Comparison of ENCODE assay signal across 12 mouse cellular contexts in genomic region chr2:128156067-128156462, GRCm38 (mm10). TPM values are rescaled to one million over a fixed set of nuclear protein-coding genes. Genes with fewer than 3 reads are reported as not detected.
DNase-seq lines count a peak whose midpoint lies in the region; ATAC-seq and TF ChIP-seq lines count a peak whose summit lies in the region.
"Had no signal": no experiment of that assay in that cellular context is flagged by ENCODE, and none has a peak within 500 bp of the region (broad histone marks: within the 10 kb centered on the region; RNA-seq: fewer than 3 reads in every experiment).

No protein-coding gene starts in this region.

- no peak for TF ChIP-seq POLR2A in thymus, adult 2 months (IDR thresholded peaks at IDR 0.05; ENCODE audit: control insufficient read depth, extremely low read depth, insufficient read depth, low read length, poor library complexity)

- H3K4me3 ChIP-seq in forebrain, embryonic 13.5 days, result no peak overlapping the region
- H3K4me3 ChIP-seq in forebrain, embryonic 10.5 days, result no peak overlapping the region
- H3K4me3 ChIP-seq in liver, embryonic 11.5 days (ENCODE audit: low read depth, low read length), result no peak overlapping the region
- no peak overlapping the region for H3K4me3 ChIP-seq in hindbrain, postnatal 0 days (ENCODE audit: low read length)
- H3K4me3 ChIP-seq in thymus, adult 2 months (ENCODE audit: control insufficient read depth, insufficient read depth, low read length), result no peak overlapping the region
- H3K4me3 ChIP-seq: kidney, embryonic 15.5 days had no signal

- H3K27ac ChIP-seq in forebrain, embryonic 13.5 days, result no peak overlapping the region
- H3K27ac ChIP-seq in forebrain, embryonic 10.5 days, result no peak overlapping the region
- H3K27ac ChIP-seq in liver, embryonic 11.5 days (ENCODE audit: low read depth, low read length), result peak overlapping the region; percentile 57; the same call in 1 of the 2 replicates
- H3K27ac ChIP-seq in hindbrain, postnatal 0 days, result no peak overlapping the region
- peak overlapping the region; percentile 6; the same call in 1 of the 2 replicates for H3K27ac ChIP-seq in thymus, adult 2 months (ENCODE audit: control insufficient read depth, insufficient read depth, low read length)
- H3K27ac ChIP-seq: kidney, embryonic 15.5 days had no signal

- 64% methylated on average over 5 of the region's 5 CpGs for WGBS in forebrain, embryonic 13.5 days
- WGBS in forebrain, embryonic 10.5 days, result 78% methylated on average over 5 of the region's 5 CpGs
- WGBS in liver, embryonic 11.5 days, result 85% methylated on average over 5 of the region's 5 CpGs
- 45% methylated on average over 5 of the region's 5 CpGs for WGBS in hindbrain, postnatal 0 days
- 18% methylated on average over 5 of the region's 5 CpGs for WGBS in thymus, adult 2 months

- no peak for TF ChIP-seq CTCF in hindbrain, postnatal 0 days (IDR thresholded peaks at IDR 0.05; ENCODE audit: low read depth)
- no peak for TF ChIP-seq CTCF in thymus, adult 2 months (IDR thresholded peaks at IDR 0.05; ENCODE audit: borderline replicate concordance, control insufficient read depth, extremely low read depth, insufficient read depth, low read length, poor library complexity)

- H3K9ac ChIP-seq in forebrain, embryonic 13.5 days, result no peak overlapping the region
- H3K9ac ChIP-seq in liver, embryonic 11.5 days (ENCODE audit: low read depth, low read length), result peak overlapping the region; percentile 3; the same call in 1 of the 2 replicates
- no peak overlapping the region for H3K9ac ChIP-seq in hindbrain, postnatal 0 days (replicated peaks; ENCODE audit: low read length)
- H3K9ac ChIP-seq: kidney, embryonic 15.5 days had no signal

- no peaks in the 10 kb centered on the region for H3K9me3 ChIP-seq in forebrain, embryonic 13.5 days (replicated peaks)
- no peaks in the 10 kb centered on the region for H3K9me3 ChIP-seq in forebrain, embryonic 10.5 days
- no peaks in the 10 kb centered on the region for H3K9me3 ChIP-seq in liver, embryonic 11.5 days (ENCODE audit: control insufficient read depth, low read length)
- H3K9me3 ChIP-seq in hindbrain, postnatal 0 days (ENCODE audit: low read length), result no peaks in the 10 kb centered on the region
- H3K9me3 ChIP-seq: kidney, embryonic 15.5 days had no signal

- peaks cover 19% of the 10 kb centered on the region; the same call in 1 of the 2 replicates for H3K36me3 ChIP-seq in forebrain, embryonic 13.5 days (ENCODE audit: poor library complexity, severe bottlenecking)
- H3K36me3 ChIP-seq in forebrain, embryonic 10.5 days (replicated peaks), result peaks cover 92% of the 10 kb centered on the region
- H3K36me3 ChIP-seq in liver, embryonic 11.5 days (ENCODE audit: control insufficient read depth, insufficient read depth, low read length), result peaks cover 4% of the 10 kb centered on the region
- no peaks in the 10 kb centered on the region for H3K36me3 ChIP-seq in hindbrain, postnatal 0 days (ENCODE audit: insufficient read depth, low read length)
- H3K36me3 ChIP-seq in thymus, adult 2 months (ENCODE audit: control insufficient read depth, insufficient read depth, low read length), result no peaks in the 10 kb centered on the region

- peak; percentile 34; the same call in 1 of the 2 replicates for ATAC-seq in forebrain, embryonic 13.5 days
- ATAC-seq in liver, embryonic 11.5 days (replicated peaks; ENCODE audit: low FRiP score), result 0 out of 2 replicates have a peak, but pooled peaks have one; percentile 11
- ATAC-seq in hindbrain, postnatal 0 days, result peak; percentile 41; the same call in 1 of the 2 replicates

- peaks cover 46% of the 10 kb centered on the region for H3K4me1 ChIP-seq in forebrain, embryonic 13.5 days
- peaks cover 34% of the 10 kb centered on the region for H3K4me1 ChIP-seq in forebrain, embryonic 10.5 days
- peaks cover 48% of the 10 kb centered on the region for H3K4me1 ChIP-seq in liver, embryonic 11.5 days (replicated peaks; ENCODE audit: control insufficient read depth, insufficient read depth, low read length)
- H3K4me1 ChIP-seq in hindbrain, postnatal 0 days (ENCODE audit: insufficient read depth, low read length), result peaks cover 4% of the 10 kb centered on the region
- peaks cover 80% of the 10 kb centered on the region for H3K4me1 ChIP-seq in thymus, adult 2 months (replicated peaks; ENCODE audit: control insufficient read depth, insufficient read depth, low read length)

- DNase-seq in forebrain, embryonic 10.5 days (ENCODE audit: extremely low spot score, low spot score), result no peak
- no peak for DNase-seq in liver, embryonic 11.5 days (ENCODE audit: low spot score)
- DNase-seq in liver, result no peak
- peak; percentile 44 for DNase-seq in hindbrain, postnatal 0 days (ENCODE audit: low spot score)
- peak; percentile 43 for DNase-seq in thymus, adult 2 months
- DNase-seq in layer of hippocampus, adult 18-20 months (ENCODE audit: low spot score in 2 of 2), result no peak
- DNase-seq in kidney, adult 8-10 months, result no peak
- DNase-seq: B cell, adult 2 months; heart, adult 18-20 months; right cerebral cortex, postnatal 25 days had no signal

- no peaks in the 10 kb centered on the region for H3K27me3 ChIP-seq in forebrain, embryonic 13.5 days
- H3K27me3 ChIP-seq in forebrain, embryonic 10.5 days (ENCODE audit: poor library complexity, severe bottlenecking), result no peaks in the 10 kb centered on the region
- no peaks in the 10 kb centered on the region for H3K27me3 ChIP-seq in liver, embryonic 11.5 days (replicated peaks; ENCODE audit: control insufficient read depth, insufficient read depth, low read length)
- H3K27me3 ChIP-seq in hindbrain, postnatal 0 days (ENCODE audit: insufficient read depth, low read length), result no peaks in the 10 kb centered on the region
- H3K27me3 ChIP-seq in thymus, adult 2 months (ENCODE audit: control insufficient read depth, insufficient read depth, low read length), result no peaks in the 10 kb centered on the region
- H3K27me3 ChIP-seq: kidney, embryonic 15.5 days had no signal

- H3K4me2 ChIP-seq in forebrain, embryonic 13.5 days, result no peak overlapping the region
- peak overlapping the region; percentile 35 for H3K4me2 ChIP-seq in liver, embryonic 11.5 days
- no peak overlapping the region for H3K4me2 ChIP-seq in hindbrain, postnatal 0 days (ENCODE audit: low read depth, low read length)
- H3K4me2 ChIP-seq: kidney, embryonic 15.5 days had no signal

RNA-seq across cellular contexts. Expression of gene Bcl2l11, which starts 30.2 kb away (rescaled TPM):
- 11.0 and 12.1 TPM in 2 replicates for polyA plus RNA-seq in forebrain, embryonic 13.5 days (2015; fragmentation: Nextera tagmentation; extraction: Ambion mirVana)
- polyA plus RNA-seq in forebrain, embryonic 10.5 days (2016; fragmentation: Nextera tagmentation; extraction: Ambion mirVana), result 22.1 and 26.3 TPM in 2 replicates
- polyA plus RNA-seq in liver, embryonic 11.5 days (2014; fragmentation: Nextera tagmentation; extraction: Ambion mirVana), result 15.1 and 15.3 TPM in 2 replicates
- total RNA-seq in hindbrain, postnatal 0 days (2014; rRNA removed), result 11.3 and 15.9 TPM in 2 replicates
- polyA plus RNA-seq in hindbrain, postnatal 0 days (2015; fragmentation: Nextera tagmentation; extraction: Ambion mirVana), result 7.8 and 7.9 TPM in 2 replicates
- polyA plus RNA-seq in thymus, adult 2 months (2012; rRNA removed), result 54.4 and 63.3 TPM in 2 replicates
- total RNA-seq in layer of hippocampus, adult 18-20 months (2021), result 1 to 10 TPM; 6.1 to 7.0 TPM

Comparison
In these comparisons a context has a peak if more than half of its experiments do, and no peak if none do; other contexts are left out.
1. H3K27ac ChIP-seq: peak in liver, embryonic 11.5 days (single experiment) and thymus, adult 2 months (single experiment); none in forebrain, embryonic 13.5 days (single experiment), forebrain, embryonic 10.5 days (single experiment) and hindbrain, postnatal 0 days (single experiment).
2. DNase-seq: peak in hindbrain, postnatal 0 days (single experiment) and thymus, adult 2 months (single experiment); none in forebrain, embryonic 10.5 days (single experiment), liver, embryonic 11.5 days (single experiment), liver (single experiment), layer of hippocampus, adult 18-20 months (0 of 2) and kidney, adult 8-10 months (0 of 2).
3. Peak in every context shown above with its lines, with median percentiles within 50 percentile points of each other: ATAC-seq.